Mouse (Mus musculus): ENCODE results near the gene Dlec1.

The Dlec1 gene

GRCm38 (mm10) chr9:119142066-119142465 is 39.8 kb downstream of the Dlec1 start:
- DNase-seq (ENCODE audit: low read depth, low spot score): no peak

- DNase-seq (ENCODE audit: low read depth, low spot score): no peak
Measured at GRCm38 (mm10) chr9:119143372-119143771, 41.1 kb downstream of the Dlec1 start.

GRCm38 (mm10) chr9:119144696-119145095 is 42.4 kb downstream of the Dlec1 start:
- DNase-seq (ENCODE audit: low read depth, low spot score): no peak

GRCm38 (mm10) chr9:119145137-119145536 is 42.9 kb downstream of the Dlec1 start:
- DNase-seq (ENCODE audit: low read depth, low spot score): no peak

- no peak for DNase-seq (ENCODE audit: low read depth, low spot score)
Measured at GRCm38 (mm10) chr9:119145638-119146037, 43.4 kb downstream of the Dlec1 start.

DNA sequence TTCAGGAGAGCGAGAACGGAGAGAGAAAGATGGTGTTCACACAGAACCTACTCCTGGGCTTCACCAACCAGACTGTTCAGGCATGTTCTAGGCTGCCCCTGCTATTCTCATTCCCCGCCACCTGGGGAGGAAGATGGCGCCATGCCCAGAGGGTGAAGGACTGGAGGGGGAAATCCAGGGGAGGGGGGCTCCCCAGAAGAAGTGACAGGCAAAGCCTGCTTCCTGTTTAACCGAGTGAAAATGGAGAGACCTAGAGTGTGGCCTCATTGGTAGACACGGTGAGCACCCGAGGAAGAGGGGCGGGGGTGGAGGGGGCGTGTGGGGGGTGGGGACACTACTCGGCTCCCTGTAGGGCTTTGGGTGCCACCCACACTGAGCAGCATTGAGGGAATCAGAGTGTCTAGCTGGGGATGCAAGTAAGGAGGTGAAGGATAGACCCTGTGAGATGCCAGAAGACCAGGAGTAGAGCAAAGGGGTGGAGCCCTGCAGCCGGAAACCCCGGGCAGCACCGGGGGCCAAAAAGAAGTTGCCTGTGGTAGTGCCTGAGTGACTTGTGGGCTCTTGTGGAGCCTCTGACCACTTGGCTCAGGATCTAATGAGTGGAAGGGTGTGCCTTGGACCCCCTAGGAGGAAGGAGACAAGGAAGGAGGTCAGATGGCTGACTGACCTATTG is 44.0 kb downstream of the Dlec1 start:
- no peak for DNase-seq (ENCODE audit: low read depth, low spot score)

- peak; percentile 65 for DNase-seq (ENCODE audit: low read depth, low spot score)
Measured at GRCm38 (mm10) chr9:119149601-119150000, 47.3 kb downstream of the Dlec1 start.

GRCm38 (mm10) chr9:119151751-119152150 is 49.5 kb downstream of the Dlec1 start:
- DNase-seq (ENCODE audit: low read depth, low spot score): no peak

GRCm38 (mm10) chr9:119155416-119155815 is 53.1 kb downstream of the Dlec1 start:
- no peak for DNase-seq (ENCODE audit: low read depth, low spot score)

DNA sequence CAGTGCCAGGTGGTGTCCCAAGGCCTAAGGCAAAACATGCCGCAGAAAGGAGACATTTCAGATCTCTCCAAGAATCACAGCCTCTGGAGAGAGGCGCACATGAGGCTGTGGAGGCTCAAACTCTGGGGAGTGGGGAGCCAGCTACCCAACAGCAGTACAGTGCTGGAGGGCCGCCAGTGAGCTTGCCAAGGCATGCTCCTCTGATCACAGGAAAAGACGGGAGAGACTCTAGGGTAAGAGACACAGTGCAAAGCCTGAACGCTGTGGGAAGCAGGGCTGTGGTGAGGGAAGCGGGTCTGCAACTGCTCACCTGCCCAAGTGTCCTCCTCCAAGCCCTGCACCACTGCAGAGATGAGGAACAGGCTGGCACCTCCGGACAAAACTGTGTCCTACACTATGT is 53.5 kb downstream of the Dlec1 start:
- no peak for DNase-seq (ENCODE audit: low read depth, low spot score)

DNA sequence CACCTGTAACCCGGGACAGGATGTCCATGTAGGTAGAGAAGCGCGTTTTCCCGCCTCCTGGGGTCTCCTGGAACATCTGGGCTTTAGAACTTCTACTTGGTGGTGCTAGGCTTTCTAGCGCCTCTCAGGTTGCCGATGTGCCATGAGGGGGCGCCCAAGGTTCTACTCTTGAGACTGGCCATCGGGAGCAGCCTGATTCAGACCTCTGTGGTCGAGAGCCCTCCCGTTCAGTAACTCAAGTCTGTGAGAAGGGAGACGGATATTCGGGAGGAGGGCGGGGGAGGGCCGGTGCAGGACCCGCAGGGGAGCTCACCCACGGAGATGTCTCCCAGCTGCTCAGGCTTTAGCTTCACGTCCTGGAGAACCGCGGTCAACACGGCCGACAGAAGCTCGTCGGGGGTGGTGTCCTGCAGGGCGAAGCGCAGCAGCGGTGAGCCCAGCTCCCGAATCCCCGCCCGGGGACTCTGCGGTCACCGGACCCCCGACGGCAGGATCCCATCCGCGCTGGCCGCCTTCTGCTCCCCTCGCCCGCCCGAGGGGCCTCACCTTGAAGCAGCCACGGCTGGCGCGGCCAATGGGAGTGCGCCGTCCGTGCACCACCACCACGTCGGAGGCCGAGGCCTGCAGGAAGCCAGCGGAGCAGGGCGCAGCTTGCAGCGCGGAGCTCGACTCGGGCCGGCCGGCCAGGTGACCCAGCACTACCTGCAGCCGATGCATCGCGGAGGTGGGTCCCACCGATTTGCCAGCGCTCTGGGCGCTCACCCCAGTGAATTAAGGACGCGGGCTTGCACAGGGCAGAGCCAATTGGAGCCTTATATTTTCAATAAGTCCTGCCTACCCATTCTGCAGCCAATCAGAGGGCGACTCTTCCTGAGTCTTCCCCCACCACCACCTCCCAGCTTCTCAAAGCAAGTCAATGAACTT is 54.3 kb downstream of the Dlec1 start, which contains the start of gene Acaa1b:
Gene Acaa1b (minus strand): TSS at position 816 of the 924 bp plus-strand sequence.
- peak; percentile 70 for DNase-seq (ENCODE audit: low read depth, low spot score)

DNA sequence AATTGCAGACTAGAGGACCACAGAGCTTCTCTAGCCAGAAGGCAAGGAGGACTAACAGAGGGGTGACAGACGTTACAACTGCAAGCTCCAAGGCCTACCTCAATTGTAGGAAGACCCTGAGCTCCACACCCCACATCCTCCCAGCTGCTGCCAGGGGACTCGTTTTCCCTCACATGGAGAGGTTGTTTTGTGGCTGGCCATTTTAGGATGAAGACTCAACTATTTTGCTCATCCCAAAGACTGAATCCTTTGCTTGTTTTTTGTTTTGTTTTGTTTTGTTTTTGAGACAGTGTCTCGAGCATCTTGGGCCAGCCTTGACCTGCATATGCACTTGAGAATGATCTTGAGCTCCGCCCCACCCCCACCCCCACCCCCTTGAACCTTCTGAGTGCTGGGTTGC is 56.6 kb downstream of the Dlec1 start, which contains the start of gene Gm47289:
Gene Gm47289 (plus strand): TSS at position 301 of the 400 bp plus-strand sequence.
- no peak for DNase-seq (ENCODE audit: low read depth, low spot score)

- no peak for DNase-seq (ENCODE audit: low read depth, low spot score)
Measured at GRCm38 (mm10) chr9:119160689-119161088, 58.4 kb downstream of the Dlec1 start.

DNA sequence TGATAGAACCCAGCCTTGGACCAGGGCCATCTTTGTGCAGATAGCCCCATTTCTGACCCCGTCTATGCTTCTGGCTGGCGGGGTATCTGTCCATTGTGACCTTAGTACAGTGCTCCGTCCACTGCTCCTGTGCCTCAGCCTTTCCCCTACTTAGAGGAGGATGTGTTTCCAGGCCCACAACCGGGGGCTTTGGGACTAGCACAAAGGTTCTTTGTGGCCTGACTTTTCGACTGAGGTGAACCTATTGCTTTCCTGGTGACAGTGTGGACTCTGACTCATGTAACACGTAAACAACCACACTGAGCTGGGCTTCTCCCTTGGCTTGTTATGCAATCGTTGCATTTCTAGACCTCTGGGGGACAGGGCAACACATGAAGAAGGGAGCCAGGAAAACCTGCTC is 62.5 kb downstream of the Dlec1 start:
- no peak for DNase-seq (ENCODE audit: low read depth, low spot score)

DNA sequence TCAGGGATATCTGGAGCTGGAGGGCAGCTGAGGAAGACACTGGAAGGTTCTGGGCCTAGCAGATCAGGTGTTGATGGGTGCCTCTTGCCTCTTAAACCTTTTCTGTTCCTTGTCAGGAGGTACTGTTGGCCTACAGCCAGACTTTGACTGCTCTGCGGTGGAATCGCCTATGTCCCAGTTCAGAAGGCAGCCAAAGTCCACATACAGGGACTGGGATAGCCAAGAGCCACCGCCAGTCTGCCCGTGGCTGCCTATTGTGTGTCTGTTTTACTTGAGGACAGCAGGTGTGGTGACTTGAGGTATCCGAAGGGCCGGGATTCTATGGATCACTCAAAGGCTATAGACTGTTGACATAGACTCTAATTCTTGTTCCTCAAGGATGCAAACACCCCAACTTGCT is 63.3 kb downstream of the Dlec1 start:
- DNase-seq (ENCODE audit: low read depth, low spot score): no peak

DNA sequence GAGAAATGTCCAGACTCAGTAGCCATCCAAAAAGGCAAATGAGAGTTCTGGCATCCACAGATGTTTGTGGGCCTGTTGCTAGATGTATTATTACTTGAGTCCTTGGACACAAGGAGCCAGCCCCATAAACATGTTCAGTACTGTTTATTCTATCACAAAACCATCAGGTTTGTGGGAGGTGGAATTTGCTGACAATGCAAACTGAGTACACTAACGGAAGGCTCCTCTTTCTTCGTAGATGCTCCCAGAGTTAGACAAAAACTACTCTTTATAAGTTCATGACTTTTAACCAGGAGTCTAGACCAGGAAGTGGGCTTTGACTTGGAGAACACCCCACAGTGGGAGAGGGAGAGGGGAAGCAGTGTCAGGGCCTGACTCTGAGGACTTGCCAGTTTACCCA is 65.3 kb downstream of the Dlec1 start:
- DNase-seq (ENCODE audit: low read depth, low spot score): no peak

DNA sequence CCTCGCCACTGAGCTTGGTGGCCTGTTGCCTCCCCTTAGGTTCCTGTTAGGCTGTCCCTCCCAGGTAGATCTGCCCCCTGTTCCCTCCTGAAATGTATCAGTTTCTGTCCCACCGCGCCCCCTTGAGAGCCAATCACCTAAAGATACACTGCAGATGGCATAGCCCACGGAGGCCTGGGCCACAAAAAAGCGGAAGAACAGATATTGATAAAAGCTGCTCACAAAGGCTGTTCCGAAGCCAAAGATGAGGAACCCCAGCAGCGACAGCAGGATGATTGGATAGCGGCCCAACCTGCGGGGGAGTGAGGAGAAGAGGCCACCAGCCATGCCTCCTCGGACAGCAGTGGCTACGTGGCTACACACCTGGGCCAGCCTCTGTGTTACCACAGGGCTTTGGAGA is 77.0 kb downstream of the Dlec1 start:
- DNase-seq (ENCODE audit: low read depth, low spot score): no peak

GRCm38 (mm10) chr9:119181241-119181728 is 79.0 kb downstream of the Dlec1 start:
- DNase-seq (ENCODE audit: low read depth, low spot score): no peak

DNA sequence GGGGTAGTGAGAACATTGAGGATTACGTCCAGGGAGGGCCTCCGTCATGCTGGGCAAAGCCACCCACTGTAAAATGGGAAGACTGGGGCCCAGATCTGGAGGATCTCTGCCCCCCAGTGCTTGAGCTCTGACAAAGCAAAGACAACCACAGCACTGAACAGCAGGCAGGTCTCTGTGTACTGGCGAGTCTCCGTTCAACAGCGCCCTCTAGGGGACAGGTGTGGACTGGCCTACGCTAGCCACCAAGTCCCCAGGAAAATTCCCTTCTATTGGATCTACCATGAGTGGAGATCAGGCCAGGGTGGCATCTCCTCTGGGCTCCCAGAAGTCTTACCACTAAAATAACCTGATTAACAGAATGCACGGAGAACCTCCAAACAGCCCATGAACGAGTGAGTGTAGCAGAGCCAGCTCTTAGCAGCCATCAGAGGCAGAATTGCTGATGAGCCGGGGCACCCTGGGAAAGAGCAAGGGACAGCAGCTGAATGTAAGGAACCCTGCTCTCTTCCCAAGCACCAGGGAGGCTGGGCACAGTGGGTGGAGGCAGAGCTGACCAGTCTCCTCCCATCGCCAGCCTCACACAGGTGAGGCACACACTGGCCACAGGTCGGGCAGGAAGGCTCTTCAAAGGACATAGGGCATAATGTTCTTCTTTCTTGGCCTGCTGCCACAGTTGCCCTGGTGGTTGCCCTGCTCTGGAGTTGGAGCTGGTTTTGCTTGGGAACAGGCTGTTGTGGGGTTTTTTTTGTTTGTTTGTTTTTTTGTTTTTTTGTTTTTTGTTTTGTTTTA is 90.1 kb downstream of the Dlec1 start:
- peak; percentile 3 for DNase-seq (ENCODE audit: low read depth, low spot score)

Data from embryo, embryonic 11.5 days (tissue).